Mouse (Mus musculus): Measurements from ENCODE around the gene Ccdc34. TPM values are rescaled to one million over a fixed set of nuclear protein-coding genes. Genes with fewer than 3 reads are reported as not detected.
A peak's percentile ranks its signal among the peaks of the same experiment; 100 is the strongest.

Ccdc34 gene
- total RNA-seq (2014; fragmentation: Nextera tagmentation) (33.7 and 49.1 TPM in 2 replicates), total RNA-seq (2017) (53.1 and 76.9 TPM in 2 replicates)

- peak; percentile 98 for ATAC-seq (replicated peaks; ENCODE audit: low FRiP score, low TSS enrichment, poor library complexity, severe bottlenecking)
Measured at GRCm38 (mm10) chr2:110017616-110018505, at the start of gene Ccdc34. Ccdc34 (plus strand) TSS chr2:110017817.

- no peak for ATAC-seq (replicated peaks; ENCODE audit: low FRiP score, low TSS enrichment, poor library complexity, severe bottlenecking)
Measured at GRCm38 (mm10) chr2:109969381-109969780, 48.2 kb upstream of the Ccdc34 start.

- ATAC-seq (replicated peaks; ENCODE audit: low FRiP score, low TSS enrichment, poor library complexity, severe bottlenecking) = no peak
Measured at GRCm38 (mm10) chr2:109969926-109970532, 47.6 kb upstream of the Ccdc34 start.

GRCm38 (mm10) chr2:109970744-109971410 lies 46.7 kb upstream of the Ccdc34 start:
- no peak for ATAC-seq (replicated peaks; ENCODE audit: low FRiP score, low TSS enrichment, poor library complexity, severe bottlenecking)

- ATAC-seq (replicated peaks; ENCODE audit: low FRiP score, low TSS enrichment, poor library complexity, severe bottlenecking) = no peak
Measured at GRCm38 (mm10) chr2:109972310-109972709, 45.3 kb upstream of the Ccdc34 start.

- ATAC-seq (replicated peaks; ENCODE audit: low FRiP score, low TSS enrichment, poor library complexity, severe bottlenecking) = no peak
Measured at GRCm38 (mm10) chr2:109972922-109973321, 44.7 kb upstream of the Ccdc34 start.

- ATAC-seq (replicated peaks; ENCODE audit: low FRiP score, low TSS enrichment, poor library complexity, severe bottlenecking) = no peak
Measured at GRCm38 (mm10) chr2:109974807-109975206, 42.8 kb upstream of the Ccdc34 start.

GRCm38 (mm10) chr2:109976181-109976580 lies 41.4 kb upstream of the Ccdc34 start:
- no peak for ATAC-seq (replicated peaks; ENCODE audit: low FRiP score, low TSS enrichment, poor library complexity, severe bottlenecking)

GRCm38 (mm10) chr2:109977322-109977721 lies 40.3 kb upstream of the Ccdc34 start:
- ATAC-seq (replicated peaks; ENCODE audit: low FRiP score, low TSS enrichment, poor library complexity, severe bottlenecking) = no peak

GRCm38 (mm10) chr2:109979209-109979608 lies 38.4 kb upstream of the Ccdc34 start:
- ATAC-seq (replicated peaks; ENCODE audit: low FRiP score, low TSS enrichment, poor library complexity, severe bottlenecking) = peak; percentile 74

GRCm38 (mm10) chr2:109983435-109983834 lies 34.2 kb upstream of the Ccdc34 start:
- no peak for ATAC-seq (replicated peaks; ENCODE audit: low FRiP score, low TSS enrichment, poor library complexity, severe bottlenecking)

- ATAC-seq (replicated peaks; ENCODE audit: low FRiP score, low TSS enrichment, poor library complexity, severe bottlenecking) = no peak
Measured at GRCm38 (mm10) chr2:109984930-109985329, 32.7 kb upstream of the Ccdc34 start.

- ATAC-seq (replicated peaks; ENCODE audit: low FRiP score, low TSS enrichment, poor library complexity, severe bottlenecking) = no peak
Measured at GRCm38 (mm10) chr2:109985560-109985959, 32.1 kb upstream of the Ccdc34 start.

GRCm38 (mm10) chr2:109986036-109986785 lies 31.4 kb upstream of the Ccdc34 start:
- no peak for ATAC-seq (replicated peaks; ENCODE audit: low FRiP score, low TSS enrichment, poor library complexity, severe bottlenecking)

GRCm38 (mm10) chr2:109987946-109988345 lies 29.7 kb upstream of the Ccdc34 start:
- no peak for ATAC-seq (replicated peaks; ENCODE audit: low FRiP score, low TSS enrichment, poor library complexity, severe bottlenecking)

GRCm38 (mm10) chr2:109989196-109989595 lies 28.4 kb upstream of the Ccdc34 start:
- ATAC-seq (replicated peaks; ENCODE audit: low FRiP score, low TSS enrichment, poor library complexity, severe bottlenecking) = no peak

GRCm38 (mm10) chr2:109989679-109990473 lies 27.7 kb upstream of the Ccdc34 start:
- no peak for ATAC-seq (replicated peaks; ENCODE audit: low FRiP score, low TSS enrichment, poor library complexity, severe bottlenecking)

GRCm38 (mm10) chr2:109991754-109992153 lies 25.9 kb upstream of the Ccdc34 start:
- ATAC-seq (replicated peaks; ENCODE audit: low FRiP score, low TSS enrichment, poor library complexity, severe bottlenecking) = no peak
